Mouse (Mus musculus): Measurements from ENCODE around the gene Rmnd5b. TPM values are rescaled to one million over a fixed set of nuclear protein-coding genes. Genes with fewer than 3 reads are reported as not detected.

Rmnd5b gene
- polyA plus RNA-seq, 1 experiment from 2014 or later, result 53.9 TPM

DNA sequence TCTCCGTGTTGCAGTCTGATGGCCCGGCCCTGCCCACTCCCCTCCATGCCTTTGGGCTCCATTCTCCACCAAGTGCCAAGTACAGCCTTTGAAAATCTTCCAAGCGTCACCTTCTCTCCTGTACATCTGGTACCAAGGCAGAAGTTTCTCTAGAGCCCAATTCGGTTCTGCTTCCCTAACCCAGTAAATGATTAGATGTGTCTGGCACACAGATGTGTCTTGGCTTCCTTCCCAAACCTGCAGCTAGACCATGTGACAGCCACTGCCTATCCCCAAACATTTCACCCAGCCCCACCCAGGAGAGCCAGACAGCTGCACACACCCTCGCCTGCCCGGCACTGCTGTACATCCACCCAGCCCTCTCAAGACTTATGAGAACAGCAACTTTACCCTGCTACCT is 23.0 kb upstream of the Rmnd5b start:
- H3K4me3 ChIP-seq, result no peak overlapping the region
- WGBS, result 68% methylated on average over 6 of the region's 6 CpGs

DNA sequence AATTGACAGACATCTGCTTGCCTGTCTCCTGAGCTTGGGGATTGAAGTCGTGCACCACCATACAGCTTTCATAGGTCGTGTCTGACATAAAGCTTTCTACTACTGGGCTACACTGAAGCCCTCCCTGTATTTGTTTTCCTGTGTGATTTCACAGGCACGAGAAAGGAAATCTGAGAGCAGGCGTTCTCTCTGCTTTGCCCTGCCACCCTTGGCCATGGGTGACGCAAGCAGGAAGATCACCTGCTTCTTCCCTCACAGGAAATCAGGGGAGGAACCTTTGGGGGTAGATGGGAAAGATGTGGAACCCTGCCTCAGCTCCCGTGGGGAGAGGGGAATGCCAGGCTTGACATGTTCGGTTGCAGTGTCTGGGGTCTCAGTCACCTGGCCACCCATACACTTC is 22.6 kb upstream of the Rmnd5b start:
- Histone ChIP-seq H3K4me1 (no peaks in the 10 kb centered on the region), H3K9me3 (replicated peaks) (no peaks in the 10 kb centered on the region), H3K36me3 (no peaks in the 10 kb centered on the region), H3K27ac (no peak overlapping the region), H3K4me2 (replicated peaks) (no peak overlapping the region), H3K27me3 (no peaks in the 10 kb centered on the region), H3K4me3 (no peak overlapping the region), H3K9ac (no peak overlapping the region)
- ATAC-seq (ENCODE audit: low FRiP score), result no peak
- 65% methylated on average over 7 of the region's 7 CpGs for WGBS

More for the DNA sequence above, 23.0 kb upstream of the Rmnd5b start:
- H3K9ac ChIP-seq, result no peak overlapping the region
- H3K4me2 ChIP-seq (replicated peaks), result no peak overlapping the region
- no peak overlapping the region for H3K27ac ChIP-seq
- no peaks in the 10 kb centered on the region for H3K4me1 ChIP-seq
- H3K9me3 ChIP-seq (replicated peaks), result no peaks in the 10 kb centered on the region
- H3K27me3 ChIP-seq, result no peaks in the 10 kb centered on the region
- ATAC-seq (ENCODE audit: low FRiP score), result no peak
- no peaks in the 10 kb centered on the region for H3K36me3 ChIP-seq

DNA sequence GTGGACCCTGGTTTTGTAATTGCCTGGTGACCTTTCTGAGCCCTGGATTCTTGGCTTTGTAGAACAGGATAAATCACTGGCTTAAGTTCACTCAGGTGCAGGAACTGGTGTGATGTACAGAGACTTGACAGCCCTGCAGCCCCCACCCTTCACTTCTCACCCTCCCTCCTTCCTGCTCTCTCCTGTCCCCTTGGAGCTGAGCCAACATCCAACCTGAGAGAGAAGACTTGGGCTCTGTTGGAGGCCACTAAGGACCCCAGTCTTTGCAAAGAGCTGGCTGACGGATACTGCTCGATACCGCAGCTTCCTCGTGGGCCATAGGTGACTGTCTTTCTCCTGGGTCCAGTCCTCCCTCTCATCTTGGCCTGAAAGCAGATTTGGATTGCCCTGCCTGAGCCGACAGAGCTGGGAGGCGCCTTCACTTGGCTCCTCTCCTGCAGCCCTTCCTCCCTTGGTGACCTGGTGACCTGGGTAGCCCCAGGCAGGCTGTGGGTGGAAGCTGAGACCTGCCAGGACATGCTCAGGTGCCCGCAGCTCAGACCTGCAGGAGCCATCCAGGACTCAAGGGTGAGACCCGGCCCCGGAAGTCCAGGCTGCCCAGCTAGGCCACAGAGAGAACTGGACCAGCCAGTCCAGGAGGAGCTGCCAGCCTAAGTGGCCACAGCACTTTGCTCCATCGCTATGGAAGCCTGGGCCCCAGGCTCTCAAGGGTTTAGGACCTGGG is 21.3 kb upstream of the Rmnd5b start:
- no peaks in the 10 kb centered on the region for H3K9me3 ChIP-seq (replicated peaks)
- no peaks in the 10 kb centered on the region for H3K27me3 ChIP-seq
- H3K36me3 ChIP-seq, result no peaks in the 10 kb centered on the region
- H3K4me3 ChIP-seq, result no peak overlapping the region
- WGBS, result 80% methylated on average over 10 of the region's 10 CpGs
- no peak overlapping the region for H3K4me2 ChIP-seq (replicated peaks)
- no peak for ATAC-seq (ENCODE audit: low FRiP score)
- H3K9ac ChIP-seq, result no peak overlapping the region
- no peaks in the 10 kb centered on the region for H3K4me1 ChIP-seq
- H3K27ac ChIP-seq, result no peak overlapping the region

GRCm38 (mm10) chr11:51654891-51655290 is 19.2 kb upstream of the Rmnd5b start:
- Histone ChIP-seq H3K4me3 (no peak overlapping the region), H3K4me2 (replicated peaks) (no peak overlapping the region), H3K27ac (no peak overlapping the region), H3K4me1 (peaks cover 11% of the 10 kb centered on the region), H3K9me3 (replicated peaks) (no peaks in the 10 kb centered on the region), H3K9ac (no peak overlapping the region), H3K27me3 (peaks cover 17% of the 10 kb centered on the region), H3K36me3 (no peaks in the 10 kb centered on the region)
- 93% methylated on average over 3 of the region's 3 CpGs for whole genome bisulfite sequencing
- ATAC-seq (ENCODE audit: low FRiP score), result no peak

DNA sequence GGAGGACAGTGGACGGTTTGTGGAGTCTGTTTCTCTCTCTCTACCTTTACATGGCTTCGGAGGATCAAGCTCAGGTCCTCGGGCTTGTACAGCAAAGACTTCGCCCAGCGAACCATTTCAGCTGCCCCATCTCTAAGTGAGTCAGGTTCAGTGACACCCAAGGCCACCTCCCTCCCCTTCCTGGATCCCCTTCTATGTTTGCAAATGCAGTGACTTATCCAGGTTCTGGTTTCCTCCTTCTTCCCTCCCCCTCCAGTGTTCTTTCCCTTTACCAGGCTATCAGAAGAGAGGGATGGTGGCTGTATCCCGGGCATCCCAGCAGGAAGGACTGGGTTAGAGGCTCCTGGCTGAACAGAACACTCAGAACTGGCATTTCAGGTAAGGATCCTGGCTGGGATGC is 18.0 kb upstream of the Rmnd5b start:
- WGBS, result 90% methylated on average over 6 of the region's 6 CpGs

DNA sequence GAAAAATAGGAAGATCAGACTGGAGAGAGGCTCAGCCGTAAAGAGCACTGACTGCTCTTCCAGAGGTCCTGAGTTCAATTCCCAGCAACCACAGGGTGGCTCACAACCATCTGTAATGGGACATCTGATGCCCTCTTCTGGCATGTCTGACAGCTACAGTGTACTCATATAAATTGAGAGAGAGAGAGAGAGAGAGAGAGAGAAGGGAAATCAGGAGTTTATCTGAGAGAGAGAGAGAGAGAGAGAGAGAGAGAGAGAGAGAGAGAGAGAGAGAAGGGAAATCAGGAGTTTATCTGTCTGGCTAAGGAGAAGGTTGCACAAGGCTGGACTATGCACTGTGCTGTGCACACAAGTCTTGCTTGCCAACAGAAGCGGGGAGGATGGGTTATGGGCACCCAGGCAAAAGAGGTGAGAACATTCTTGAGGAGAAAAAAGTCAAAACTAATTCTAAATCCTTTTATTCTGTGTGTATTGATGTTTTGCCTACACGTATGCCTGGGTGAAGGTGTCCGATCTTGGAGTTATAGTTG is 17.3 kb upstream of the Rmnd5b start:
- no peak overlapping the region for H3K9ac ChIP-seq
- ATAC-seq (ENCODE audit: low FRiP score), result no peak

More for the DNA sequence above, 18.0 kb upstream of the Rmnd5b start:
- peaks cover 28% of the 10 kb centered on the region for H3K27me3 ChIP-seq
- H3K36me3 ChIP-seq, result no peaks in the 10 kb centered on the region
- no peak overlapping the region for H3K9ac ChIP-seq
- ATAC-seq (ENCODE audit: low FRiP score), result no peak
- H3K4me3 ChIP-seq, result no peak overlapping the region
- peaks cover 22% of the 10 kb centered on the region for H3K4me1 ChIP-seq
- H3K9me3 ChIP-seq (replicated peaks), result no peaks in the 10 kb centered on the region
- H3K27ac ChIP-seq, result no peak overlapping the region
- H3K4me2 ChIP-seq (replicated peaks), result no peak overlapping the region

DNA sequence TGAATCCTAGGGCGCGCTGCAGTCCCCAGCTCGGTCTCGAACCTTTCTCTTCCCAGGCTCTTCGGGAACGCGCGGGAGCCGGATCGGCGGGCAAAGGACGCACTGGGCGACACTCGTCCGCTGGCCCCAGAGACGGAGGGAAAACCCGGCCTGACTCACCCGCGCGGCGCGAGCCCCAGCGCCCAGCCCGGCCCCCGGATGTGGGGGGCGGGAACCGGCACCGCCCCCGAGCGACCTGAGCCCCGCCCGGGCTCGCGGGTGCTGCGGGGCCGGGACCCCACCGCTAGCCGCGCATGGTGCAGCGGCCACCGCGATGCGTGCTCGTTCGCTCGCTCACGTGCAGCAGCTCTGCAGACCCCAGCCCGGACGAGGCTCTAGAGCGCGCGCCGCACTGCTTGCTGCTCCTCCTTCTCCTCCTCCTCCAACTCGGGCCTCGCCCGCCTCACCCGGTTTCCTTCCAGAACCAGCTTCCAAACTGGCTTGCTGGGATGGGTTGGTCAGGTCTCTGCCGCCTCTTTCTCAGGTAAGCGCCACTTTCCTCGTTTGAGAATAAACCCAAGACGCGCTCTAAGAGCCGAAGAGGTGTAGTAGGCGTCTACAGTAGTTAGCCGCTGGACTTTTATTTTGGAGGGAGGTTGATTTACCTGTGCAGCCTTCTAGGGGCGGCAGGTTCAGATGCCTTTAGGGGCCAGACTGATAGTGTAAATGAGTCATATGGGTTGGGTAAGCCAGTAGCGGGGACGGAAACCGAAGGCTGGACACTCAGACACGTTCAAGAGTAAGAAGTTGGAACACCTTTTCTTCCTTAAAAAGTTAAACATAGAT is 15.2 kb upstream of the Rmnd5b start, which contains the start of the genes N4bp3 and D930048N14Rik:
TSS of gene N4bp3 (minus strand) at position 152 of the 825 bp plus-strand sequence.
TSS of gene D930048N14Rik (plus strand) at position 264 of the 825 bp plus-strand sequence.
- Histone ChIP-seq H3K36me3 (no peaks in the 10 kb centered on the region), H3K4me1 (peaks cover 35% of the 10 kb centered on the region), H3K27ac (no peak within 1 kb of the TSS; the same call in 1 of the 2 replicates), H3K4me3 (peak within 1 kb of the TSS; percentile 62), H3K9ac (peak within 1 kb of the TSS; percentile 71), H3K27me3 (peaks cover 30% of the 10 kb centered on the region), H3K4me2 (replicated peaks) (peak within 1 kb of the TSS; percentile 95), H3K9me3 (replicated peaks) (no peaks in the 10 kb centered on the region)
- peak; percentile 62 for ATAC-seq (ENCODE audit: low FRiP score)
- WGBS, result 2% methylated on average over 56 of the region's 70 CpGs

More for the DNA sequence above, 17.3 kb upstream of the Rmnd5b start:
- Histone ChIP-seq H3K4me3 (no peak overlapping the region), H3K27me3 (peaks cover 30% of the 10 kb centered on the region), H3K9me3 (replicated peaks) (no peaks in the 10 kb centered on the region), H3K4me1 (peaks cover 30% of the 10 kb centered on the region), H3K4me2 (replicated peaks) (no peak overlapping the region), H3K27ac (no peak overlapping the region), H3K36me3 (no peaks in the 10 kb centered on the region)
- 88% methylated on average over 4 of the region's 4 CpGs for WGBS

DNA sequence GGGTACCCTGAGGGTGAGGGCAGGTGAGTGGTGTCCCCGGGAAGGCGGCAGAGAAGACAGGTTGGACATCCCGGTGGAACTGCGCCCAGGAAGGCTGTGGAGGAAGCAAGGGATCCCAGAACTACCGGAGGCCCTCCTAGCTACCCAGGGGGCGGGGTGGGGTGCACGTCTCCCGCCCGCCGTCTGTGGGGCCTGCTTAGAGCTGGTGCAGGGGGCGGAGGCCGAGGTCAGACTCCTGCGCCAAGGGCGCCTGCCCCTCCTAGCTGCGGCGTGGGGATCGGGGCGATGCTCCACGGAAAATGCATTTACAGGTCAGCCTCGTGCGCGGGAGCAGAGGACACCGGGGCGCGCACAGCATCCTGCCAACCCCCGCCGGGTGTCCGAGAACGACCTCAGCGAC is 14.6 kb upstream of the Rmnd5b start:
- ATAC-seq (ENCODE audit: low FRiP score), result 0 out of 2 replicates have a peak, but pooled peaks have one; percentile 7
- WGBS, result 1% methylated on average over 30 of the region's 30 CpGs
- H3K27ac ChIP-seq, result no peak overlapping the region

DNA sequence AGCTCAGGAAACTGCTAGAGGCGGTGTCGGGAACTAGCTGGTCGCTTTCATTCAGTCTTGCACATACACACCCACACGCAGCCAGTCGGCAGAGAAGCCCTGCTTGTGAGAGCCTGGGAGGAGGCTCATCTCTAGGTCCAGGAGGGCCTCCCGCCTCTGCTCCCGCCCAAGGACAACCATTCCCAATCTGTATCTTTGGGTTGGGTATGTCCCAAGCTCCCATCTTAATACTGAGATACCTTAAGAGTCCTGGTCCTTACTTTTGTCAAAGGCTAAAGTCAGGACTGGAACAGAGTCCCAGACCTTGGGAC is 14.1 kb upstream of the Rmnd5b start:
- H3K27ac ChIP-seq, result no peak overlapping the region; the same call in 1 of the 2 replicates
- WGBS, result 4% methylated on average over 7 of the region's 7 CpGs
- ATAC-seq (ENCODE audit: low FRiP score), result no peak

More for the DNA sequence above, 14.6 kb upstream of the Rmnd5b start:
- Histone ChIP-seq H3K27me3 (peaks cover 30% of the 10 kb centered on the region), H3K4me1 (peaks cover 35% of the 10 kb centered on the region), H3K36me3 (no peaks in the 10 kb centered on the region), H3K9ac (peak overlapping the region; percentile 71), H3K4me2 (replicated peaks) (peak overlapping the region; percentile 95), H3K9me3 (replicated peaks) (no peaks in the 10 kb centered on the region), H3K4me3 (peak overlapping the region; percentile 62)

DNA sequence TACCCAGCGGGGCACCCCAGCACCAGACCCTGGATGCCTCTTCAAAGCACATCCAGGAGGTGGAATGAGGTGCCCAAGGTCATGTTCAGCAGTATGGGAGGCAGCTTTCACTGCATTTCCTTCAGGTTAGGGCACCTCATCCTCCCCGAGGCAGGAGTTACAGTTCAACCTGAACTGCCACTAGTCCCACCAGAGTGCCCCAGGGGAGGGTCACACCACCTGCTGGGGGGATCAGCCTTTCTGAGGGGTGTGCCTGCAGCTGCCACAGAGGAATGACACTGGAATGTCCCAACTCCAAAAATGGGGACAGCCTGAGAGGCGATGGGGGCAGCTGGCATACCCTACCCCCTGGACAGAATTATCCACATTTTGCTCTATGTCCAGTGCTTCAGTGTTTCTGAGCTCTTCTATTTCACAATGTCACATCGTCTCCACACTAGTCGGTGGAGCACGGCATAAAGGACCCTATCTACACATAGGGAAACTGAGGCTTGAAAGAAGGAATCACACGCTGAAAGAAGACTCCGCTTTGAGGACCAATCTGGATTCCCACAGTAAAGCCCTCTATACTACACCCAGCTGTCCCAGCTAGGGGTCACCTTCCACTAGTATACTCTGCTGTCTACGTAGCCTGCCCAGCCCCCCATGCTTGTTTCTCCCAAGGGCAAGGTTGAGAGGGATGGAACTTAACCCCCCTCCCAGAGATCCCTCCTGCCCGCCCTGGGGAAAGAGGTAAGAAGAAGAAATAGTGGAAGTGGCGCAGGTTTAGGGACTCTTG is 13.6 kb upstream of the Rmnd5b start:
- Histone ChIP-seq H3K4me2 (replicated peaks) (peak overlapping the region; percentile 95), H3K9me3 (replicated peaks) (no peaks in the 10 kb centered on the region), H3K27me3 (peaks cover 30% of the 10 kb centered on the region), H3K4me1 (peaks cover 35% of the 10 kb centered on the region), H3K4me3 (peak overlapping the region; percentile 62), H3K36me3 (no peaks in the 10 kb centered on the region), H3K9ac (peak overlapping the region; percentile 71), H3K27ac (peak overlapping the region; percentile 49; the same call in 1 of the 2 replicates)
- WGBS, result 22% methylated on average over 11 of the region's 11 CpGs
- peak; percentile 13; the same call in 1 of the 2 replicates for ATAC-seq (ENCODE audit: low FRiP score)

More for the DNA sequence above, 14.1 kb upstream of the Rmnd5b start:
- Histone ChIP-seq H3K36me3 (no peaks in the 10 kb centered on the region), H3K9ac (peak overlapping the region; percentile 71), H3K4me1 (peaks cover 35% of the 10 kb centered on the region), H3K4me3 (peak overlapping the region; percentile 62), H3K4me2 (replicated peaks) (peak overlapping the region; percentile 95), H3K27me3 (peaks cover 30% of the 10 kb centered on the region), H3K9me3 (replicated peaks) (no peaks in the 10 kb centered on the region)

DNA sequence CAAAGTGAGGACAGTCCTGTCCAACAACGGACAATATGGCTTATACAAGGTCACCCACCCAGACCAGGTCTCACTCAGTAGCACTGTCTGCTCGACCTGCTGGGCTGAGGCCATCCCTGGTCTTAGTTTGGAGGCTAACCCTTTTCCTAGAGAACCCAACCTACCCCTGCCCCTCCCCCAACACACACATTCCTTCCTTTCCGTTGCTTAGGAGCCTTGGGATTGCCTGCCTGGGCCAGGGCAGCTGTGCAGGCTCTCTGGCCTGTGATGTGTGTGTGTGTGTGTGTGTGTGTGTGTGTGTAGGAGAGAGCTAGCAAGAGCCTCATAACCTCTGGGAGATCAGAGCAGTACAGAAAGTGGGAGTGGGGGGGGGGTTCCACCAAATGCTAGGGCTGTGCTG is 12.9 kb upstream of the Rmnd5b start:
- Histone ChIP-seq H3K4me2 (replicated peaks) (peak overlapping the region; percentile 25), H3K27me3 (peaks cover 30% of the 10 kb centered on the region), H3K4me3 (peak overlapping the region; percentile 6; the same call in 1 of the 2 replicates), H3K4me1 (peaks cover 35% of the 10 kb centered on the region), H3K9ac (no peak overlapping the region), H3K9me3 (replicated peaks) (no peaks in the 10 kb centered on the region), H3K27ac (peak overlapping the region; percentile 49; the same call in 1 of the 2 replicates), H3K36me3 (no peaks in the 10 kb centered on the region)
- 21% methylated on average over 3 of the region's 3 CpGs for WGBS
- peak; percentile 69 for ATAC-seq (ENCODE audit: low FRiP score)

Measured in hindbrain, embryonic 12.5 days (tissue).